Mouse (Mus musculus) thymus, adult 2 months (tissue): ENCODE measurements around the gene Erbb4.

Experiments used
- CTCF ChIP-seq: fragments of 200-500 bp; IDR thresholded peaks from 2 replicates; pipeline ENCODE4 v1.5.1; 2012; ENCODE audit warnings: mild to moderate bottlenecking, control low read depth, low read length, moderate library complexity, borderline replicate concordance; ENCODE audit not compliant: control insufficient read depth, poor library complexity, insufficient read depth; ENCODE audit errors: extremely low read depth
- POLR2A ChIP-seq: fragments of 200-500 bp; IDR thresholded peaks from 2 replicates; pipeline ENCODE4 v1.6.1; 2012; ENCODE audit warnings: mild to moderate bottlenecking, low read length, control low read depth, moderate library complexity; ENCODE audit not compliant: control insufficient read depth, poor library complexity, insufficient read depth; ENCODE audit errors: extremely low read depth

DNA sequence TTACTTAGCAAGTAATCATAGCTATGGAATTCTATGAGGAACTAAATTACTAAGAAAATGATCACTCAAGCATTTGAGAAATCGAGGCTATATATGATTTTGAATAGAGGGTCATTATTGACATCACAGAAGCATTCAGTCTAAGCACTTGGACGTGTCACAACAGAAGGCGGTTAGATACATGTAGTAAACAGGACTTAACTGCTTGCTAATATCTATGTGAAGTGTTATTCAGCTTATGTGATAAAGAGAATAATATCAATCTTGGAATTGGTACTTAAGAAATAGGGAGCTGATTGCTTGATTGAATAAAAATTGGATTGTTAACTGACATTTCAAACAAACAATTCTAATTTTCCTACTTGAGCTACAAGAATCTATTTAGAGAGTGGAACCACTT lies 190.0 kb downstream of the Erbb4 start:
- TF ChIP-seq CTCF = no peak
- TF ChIP-seq POLR2A = no peak
